Mouse (Mus musculus): ENCODE measurements around the gene Mogat2.

The Mogat2 gene

GRCm38 (mm10) chr7:99191411-99191810 is 47.0 kb downstream of the Mogat2 start:
- DNase-seq = no peak

DNA sequence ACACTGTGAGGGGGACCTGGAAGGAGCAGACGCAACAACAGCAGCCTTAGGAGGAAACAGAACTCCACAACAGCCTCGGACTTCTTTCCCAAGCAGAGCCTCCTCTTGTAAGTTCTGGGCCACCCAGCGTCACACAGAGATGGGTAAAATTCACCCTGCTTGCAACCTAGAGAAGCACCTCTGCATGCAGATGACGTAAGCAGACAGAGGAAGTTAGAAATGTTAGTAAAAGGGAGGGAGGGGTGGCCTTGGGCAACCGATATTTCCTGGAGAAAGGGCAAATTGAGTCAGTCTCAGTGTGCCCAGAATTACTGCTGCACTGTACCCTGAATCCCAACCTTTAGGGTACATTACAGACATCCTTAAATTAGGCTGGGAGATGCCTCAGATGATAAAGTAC is 48.5 kb downstream of the Mogat2 start:
- no peak for DNase-seq

- DNase-seq = no peak
Observed at GRCm38 (mm10) chr7:99188630-99189029, 49.8 kb downstream of the Mogat2 start.

DNA sequence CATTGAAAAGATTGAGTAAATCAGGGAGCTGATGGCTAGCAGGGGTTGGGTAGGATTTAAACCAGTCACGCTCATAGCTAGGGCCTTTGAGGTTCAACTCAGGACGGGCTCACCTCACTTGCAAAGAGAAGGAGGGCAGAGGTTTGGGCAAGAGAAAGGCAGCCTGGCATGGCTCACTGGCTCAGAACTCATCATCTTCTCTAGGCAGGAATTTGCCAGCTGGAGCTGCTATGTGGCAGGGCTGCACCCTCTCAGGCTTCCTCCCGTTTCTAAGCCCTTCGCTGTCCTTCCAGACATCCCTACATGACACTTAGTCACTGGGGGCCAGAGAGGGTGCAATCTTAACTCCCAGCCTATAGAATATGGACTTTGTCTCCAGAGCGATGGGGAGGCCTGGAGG is 51.0 kb downstream of the Mogat2 start:
- DNase-seq = no peak

DNA sequence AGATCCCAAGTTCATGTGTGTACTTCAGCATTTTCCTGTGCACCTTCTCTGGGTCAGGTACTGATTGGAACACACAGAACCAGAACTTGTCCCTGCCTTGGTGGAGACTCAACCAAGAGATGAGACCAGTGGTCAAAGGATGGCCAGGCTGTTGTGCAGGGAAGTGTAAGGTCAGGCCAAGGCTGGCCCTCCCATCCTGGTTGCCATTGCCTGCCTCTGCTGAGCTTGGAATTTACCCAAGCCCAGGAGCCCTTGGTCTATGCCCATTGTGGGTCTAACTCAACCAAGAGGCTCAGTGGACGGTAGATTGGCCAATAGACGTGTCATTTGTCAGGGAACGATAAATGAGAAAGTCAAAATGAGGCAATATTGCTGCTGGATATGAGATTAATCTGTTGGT is 53.0 kb downstream of the Mogat2 start:
- DNase-seq = no peak

DNA sequence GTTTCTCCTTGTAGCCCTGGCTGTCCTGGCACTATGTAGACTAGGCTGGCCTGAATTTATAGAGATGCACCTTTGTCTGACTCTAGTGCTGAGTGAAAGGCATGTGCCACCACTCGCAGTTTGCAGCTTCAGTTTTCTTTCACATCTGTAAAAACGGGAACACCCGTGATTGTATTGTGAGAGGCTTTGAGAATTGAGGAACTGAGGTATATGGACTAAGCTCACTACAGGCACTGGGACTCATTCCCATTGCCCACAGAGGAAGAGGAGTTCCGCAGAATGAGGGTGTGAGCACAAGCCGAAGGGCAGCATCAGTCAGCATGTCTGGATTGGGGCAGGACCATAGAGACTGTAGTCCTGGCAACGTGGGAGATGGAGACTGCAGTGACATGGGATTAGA is 54.7 kb downstream of the Mogat2 start:
- no peak for DNase-seq

- DNase-seq = peak; percentile 89
Observed at GRCm38 (mm10) chr7:99182432-99183172, 55.8 kb downstream of the Mogat2 start, which contains the start of gene Dgat2. Gene Dgat2 (minus strand): TSS chr7:99182719.

DNA sequence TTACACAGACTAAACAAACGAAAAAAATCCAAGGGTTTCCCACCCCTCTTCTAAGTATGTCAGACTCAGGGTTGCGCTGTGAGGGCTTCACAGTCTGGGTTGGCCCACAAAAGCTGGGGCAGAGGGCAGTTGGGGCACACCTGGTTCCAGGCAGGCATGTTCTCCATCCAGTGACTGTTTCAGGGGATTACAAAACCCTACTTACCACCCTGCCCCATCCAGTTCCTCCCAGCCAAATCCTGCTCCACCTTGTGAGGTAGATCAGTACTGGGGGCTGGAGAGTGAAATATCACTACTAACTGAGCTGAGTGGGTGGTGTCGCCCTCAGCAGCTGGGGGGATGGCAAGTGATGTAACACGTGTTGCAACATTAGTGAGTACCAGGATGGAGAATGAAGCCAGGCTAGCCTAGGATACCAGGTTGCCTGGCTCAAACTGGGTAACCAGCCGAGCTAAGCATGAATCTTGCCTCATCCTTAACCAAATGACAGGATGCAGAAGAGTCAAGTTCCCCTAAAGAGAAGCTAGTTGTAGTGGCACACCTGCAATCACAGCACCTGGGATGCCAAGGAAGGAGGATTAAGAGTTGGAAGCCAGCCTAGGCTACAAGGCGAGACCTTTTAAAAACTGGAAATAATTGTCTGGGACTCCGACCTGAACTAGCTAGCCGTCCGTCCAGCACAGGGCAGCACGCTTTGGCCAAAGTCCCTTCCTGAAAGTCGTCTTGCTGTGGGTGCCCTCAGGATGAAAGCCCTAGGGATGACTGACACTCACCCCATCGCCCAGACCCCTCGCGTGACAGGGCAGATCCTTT is 56.6 kb downstream of the Mogat2 start:
- peak; percentile 28 for DNase-seq

DNA sequence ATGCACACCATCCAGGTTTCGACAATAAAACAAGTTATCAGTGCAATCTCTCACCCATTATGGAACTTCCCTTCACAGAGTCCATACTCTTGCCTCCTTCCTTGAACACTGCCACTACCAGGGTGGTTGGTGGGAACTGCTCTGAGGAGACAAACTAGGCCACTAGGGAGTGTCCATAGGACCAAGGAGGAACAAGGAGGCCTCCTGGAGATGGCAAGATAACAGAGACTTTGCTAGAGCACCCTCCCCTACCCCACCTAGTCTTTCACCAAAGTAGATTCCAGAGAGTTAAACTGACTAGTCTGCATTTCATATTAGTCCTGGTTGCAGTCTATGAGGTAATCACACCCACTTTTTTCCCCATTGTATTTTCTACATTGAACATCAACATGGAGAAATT is 58.3 kb downstream of the Mogat2 start:
- DNase-seq = no peak

DNA sequence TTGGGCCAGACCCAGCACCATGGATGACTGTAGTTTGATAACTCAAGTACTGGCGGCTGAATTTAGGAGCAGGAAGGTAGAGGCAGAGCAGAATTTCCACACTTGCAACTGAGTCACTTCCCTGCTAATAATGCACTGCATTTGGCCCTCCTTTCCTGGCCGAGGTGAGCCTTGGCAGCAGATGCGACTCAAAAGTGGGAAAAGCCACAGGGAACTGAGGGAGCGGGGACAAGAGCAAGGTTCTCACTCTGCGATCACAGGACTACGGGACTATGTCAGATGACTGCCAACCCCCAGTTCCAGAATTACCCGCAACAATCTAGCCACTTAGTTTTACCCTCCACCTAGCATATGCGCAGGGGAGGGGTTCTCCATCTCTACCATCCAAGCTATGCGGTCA is 59.1 kb downstream of the Mogat2 start:
- DNase-seq = no peak

DNA sequence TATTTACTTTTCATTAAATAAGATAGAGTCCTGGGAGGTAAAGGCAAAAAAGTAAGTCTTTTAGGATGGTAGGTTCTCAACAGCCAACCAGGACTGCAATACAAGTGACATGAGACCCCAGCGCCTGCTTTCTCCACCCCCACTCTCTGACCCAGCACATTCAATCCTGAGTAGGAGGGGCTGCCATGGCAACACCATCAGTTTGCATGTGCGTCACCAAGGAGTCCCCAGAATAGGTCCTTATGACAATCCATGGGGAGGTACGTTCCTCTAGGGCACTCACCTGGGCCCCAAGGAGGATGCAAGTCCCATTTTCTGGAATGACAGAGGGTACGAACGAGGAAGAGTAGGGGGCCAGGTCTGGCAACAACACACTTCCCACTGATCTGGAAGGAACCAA is 61.0 kb downstream of the Mogat2 start:
- no peak for DNase-seq

- no peak for DNase-seq
Observed at GRCm38 (mm10) chr7:99175666-99176065, 62.8 kb downstream of the Mogat2 start.

- no peak for DNase-seq
Observed at GRCm38 (mm10) chr7:99175118-99175517, 63.3 kb downstream of the Mogat2 start.

DNA sequence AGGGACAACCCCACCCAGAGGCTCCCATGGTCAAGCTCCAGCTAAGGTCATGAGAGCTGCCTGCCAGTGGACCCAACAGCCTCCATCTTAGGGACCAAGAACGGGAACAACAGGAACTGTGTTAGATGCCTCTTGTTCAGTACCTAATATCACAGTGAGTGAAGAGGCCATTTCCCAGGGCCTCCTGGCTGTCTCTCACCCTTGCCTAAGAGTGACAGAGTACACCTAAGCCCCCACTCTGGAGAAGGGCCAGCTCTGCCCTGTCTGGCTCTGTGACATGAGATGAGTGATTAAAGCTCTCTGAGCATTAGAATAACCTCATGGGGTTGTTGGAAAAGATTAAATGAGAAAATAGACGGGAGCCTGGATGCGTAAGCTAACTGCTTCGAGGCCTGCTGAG is 64.4 kb downstream of the Mogat2 start:
- no peak for DNase-seq

DNA sequence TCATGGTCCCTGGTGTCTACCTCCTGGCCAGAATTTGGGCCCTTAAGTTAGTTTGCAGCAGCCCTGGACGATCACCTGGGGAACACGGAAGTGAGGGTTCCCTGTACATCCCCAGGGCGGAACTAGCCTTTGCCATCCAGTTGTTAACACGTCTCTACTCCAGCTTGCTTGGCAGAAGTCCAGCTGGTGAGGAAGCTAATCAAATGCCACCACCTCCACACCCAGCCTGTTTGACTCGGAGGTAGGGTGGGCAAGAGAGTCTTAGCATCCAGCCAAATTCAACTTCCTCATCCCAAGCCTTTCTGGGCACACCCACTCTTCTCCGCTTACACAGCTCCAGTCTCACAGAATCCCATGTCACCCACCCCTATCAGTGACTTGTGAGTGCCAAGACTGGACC is 65.5 kb downstream of the Mogat2 start:
- no peak for DNase-seq

GRCm38 (mm10) chr7:99171730-99172463 is 66.5 kb downstream of the Mogat2 start:
- DNase-seq = no peak

- no peak for DNase-seq
Observed at GRCm38 (mm10) chr7:99170519-99170918, 67.9 kb downstream of the Mogat2 start.

DNA sequence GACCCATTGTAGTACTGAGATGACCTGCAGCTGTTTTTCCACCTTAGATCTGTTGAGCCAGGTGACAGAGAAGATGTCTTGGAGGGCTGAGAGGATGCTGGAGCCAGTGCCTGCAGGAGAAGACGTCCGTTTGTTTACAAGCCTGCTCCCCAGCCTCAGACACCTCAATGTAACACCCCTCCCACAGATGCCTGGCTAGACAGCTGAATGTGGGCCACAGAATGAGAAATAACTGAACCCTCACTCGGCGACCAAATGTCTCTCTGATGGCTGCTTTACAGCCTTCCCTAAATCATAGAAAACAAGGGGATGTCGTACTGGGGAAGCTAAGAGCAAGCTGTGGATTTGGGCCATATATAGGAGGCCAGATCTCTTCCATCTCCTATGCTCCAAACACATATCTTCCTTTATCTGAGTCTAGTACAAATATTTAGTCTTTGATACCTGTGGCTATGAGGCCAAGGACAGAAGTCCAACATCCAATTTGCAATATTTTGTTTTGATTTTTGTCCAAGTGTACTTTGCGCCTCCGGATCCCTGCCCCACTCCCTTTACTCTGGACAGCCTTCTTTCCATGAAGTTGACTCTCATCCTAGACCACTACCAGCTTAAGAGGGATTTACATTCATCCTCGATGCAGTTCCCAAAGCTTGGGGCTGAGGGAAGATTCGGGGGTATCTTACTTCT is 68.6 kb downstream of the Mogat2 start:
- DNase-seq = no peak

Data from right cerebral cortex, postnatal 14 days (tissue).